Mouse (Mus musculus) A20 (cell line): ENCODE results near the gene Rad9b.
A peak's percentile ranks its signal among the peaks of the same experiment; 100 is the strongest.

Source experiments
- DNase-seq: peaks from one replicate; pipeline ENCODE4 v3.0.0-alpha.2; 2011; ENCODE audit warnings: low read depth, low spot score

Rad9b gene

DNA sequence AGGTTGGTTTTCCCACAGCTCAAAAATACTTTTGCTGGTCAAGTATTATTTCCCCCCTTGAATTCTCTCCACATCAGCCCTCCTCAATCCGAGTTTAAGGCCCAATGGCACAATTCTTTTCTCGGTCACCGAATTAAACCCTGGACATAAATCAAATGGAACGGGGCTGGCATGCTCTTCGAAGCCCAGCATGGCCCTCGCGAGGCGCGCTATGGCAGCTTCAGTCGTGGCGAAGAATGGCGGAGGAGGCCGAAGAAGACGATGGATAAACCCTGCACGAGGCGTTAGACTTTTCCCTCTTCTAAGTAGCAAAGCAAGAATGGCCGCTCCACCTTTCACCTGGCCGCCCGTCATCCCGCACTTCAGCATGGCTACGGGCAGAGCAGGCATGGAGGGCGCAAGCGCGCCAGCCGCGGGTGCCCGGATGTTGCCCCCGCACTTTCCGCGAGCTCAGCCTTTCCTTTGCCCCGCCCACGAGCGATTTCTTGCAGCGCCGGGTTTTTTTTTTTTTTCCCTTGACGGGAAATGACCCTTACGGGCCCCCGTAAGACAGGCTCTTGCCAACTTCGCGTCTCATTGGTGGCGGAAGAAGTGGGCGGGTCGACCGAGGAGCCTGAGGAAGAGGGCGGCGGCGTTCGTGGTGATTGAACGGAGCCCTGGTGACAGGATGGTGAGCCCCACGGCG, at the start of gene Rad9b, which contains the start of gene Vps29:
Gene Rad9b, minus strand, starts transcription at position 427 of the 685 bp plus-strand sequence.
Gene Vps29, plus strand, starts transcription at position 563 of the 685 bp plus-strand sequence.
- DNase-seq = peak; percentile 100

DNA sequence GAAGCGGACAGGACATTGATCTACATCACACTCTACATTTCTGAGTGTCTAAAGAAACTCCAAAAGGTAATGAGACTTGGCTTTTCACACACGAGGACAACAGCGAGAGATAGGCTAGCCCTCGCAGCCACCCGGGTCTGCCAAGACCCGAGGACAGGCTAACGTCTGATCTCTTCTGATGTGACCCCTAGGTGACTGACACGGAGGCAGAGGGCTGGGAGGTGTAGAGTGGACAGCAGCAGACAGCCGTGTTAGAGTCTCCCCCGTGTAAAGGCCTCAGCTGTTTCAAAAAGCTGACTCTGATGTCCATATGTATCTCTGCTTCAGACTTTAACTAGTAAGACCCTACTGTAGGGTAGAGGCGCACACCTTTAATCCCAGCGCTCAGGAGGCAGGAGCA, 49.3 kb upstream of the Rad9b start:
- no peak for DNase-seq

DNA sequence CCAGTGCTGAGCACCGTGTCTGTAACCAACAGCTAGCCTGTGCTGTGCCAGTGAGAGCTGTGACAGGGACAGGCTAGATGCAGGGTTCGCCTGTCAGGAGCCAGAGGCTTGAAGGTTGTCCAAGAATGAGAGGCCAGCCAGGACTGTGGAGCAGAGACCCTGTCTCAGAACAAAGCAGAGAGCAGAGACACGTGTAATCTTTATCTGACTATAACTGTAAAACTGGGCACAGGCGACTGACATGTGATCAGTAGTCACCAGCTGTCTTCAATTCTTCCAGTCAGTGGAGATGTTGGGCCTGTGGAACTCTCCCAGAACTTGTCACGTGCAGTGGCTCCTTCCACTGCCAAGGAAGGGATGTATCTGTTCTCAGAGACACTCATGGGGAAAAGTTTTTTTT, 48.7 kb upstream of the Rad9b start:
- DNase-seq = no peak

DNA sequence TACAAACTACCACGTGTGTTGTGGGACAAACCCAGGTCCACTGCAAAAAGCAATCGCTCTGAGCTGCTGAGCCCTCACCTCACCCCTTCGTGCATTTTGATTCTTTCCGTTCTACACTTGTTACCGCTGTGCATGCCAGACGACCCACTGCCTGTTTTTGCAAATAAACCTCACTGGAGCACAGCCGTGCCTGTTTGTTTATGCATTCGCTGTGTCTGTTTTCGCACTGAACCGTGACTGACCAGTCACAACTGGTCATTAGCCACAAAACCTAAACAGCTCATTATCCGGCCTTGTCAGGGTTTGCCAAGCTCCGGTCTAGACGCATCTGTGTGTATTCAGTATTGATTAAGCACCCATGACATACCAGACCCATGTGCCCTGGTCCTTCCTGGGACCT, 48.1 kb upstream of the Rad9b start:
- DNase-seq = no peak

DNA sequence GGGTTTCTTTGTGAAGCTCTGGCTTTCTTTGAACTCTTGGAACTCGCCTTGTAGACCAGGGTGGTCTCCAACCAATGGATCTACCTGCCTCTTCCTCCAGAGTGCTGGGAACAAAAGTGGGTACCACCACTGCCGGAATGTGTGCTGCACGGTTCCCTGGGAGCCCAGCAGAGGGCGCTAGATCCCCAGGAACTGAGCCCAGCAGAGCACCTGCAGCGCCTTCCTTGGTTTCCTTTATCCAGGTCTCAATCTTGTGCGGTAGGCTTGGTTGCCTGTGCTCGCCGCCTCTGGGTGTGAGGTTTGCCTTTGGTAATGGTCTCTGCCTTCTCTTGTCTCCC, 47.2 kb upstream of the Rad9b start:
- DNase-seq = peak; percentile 44

DNA sequence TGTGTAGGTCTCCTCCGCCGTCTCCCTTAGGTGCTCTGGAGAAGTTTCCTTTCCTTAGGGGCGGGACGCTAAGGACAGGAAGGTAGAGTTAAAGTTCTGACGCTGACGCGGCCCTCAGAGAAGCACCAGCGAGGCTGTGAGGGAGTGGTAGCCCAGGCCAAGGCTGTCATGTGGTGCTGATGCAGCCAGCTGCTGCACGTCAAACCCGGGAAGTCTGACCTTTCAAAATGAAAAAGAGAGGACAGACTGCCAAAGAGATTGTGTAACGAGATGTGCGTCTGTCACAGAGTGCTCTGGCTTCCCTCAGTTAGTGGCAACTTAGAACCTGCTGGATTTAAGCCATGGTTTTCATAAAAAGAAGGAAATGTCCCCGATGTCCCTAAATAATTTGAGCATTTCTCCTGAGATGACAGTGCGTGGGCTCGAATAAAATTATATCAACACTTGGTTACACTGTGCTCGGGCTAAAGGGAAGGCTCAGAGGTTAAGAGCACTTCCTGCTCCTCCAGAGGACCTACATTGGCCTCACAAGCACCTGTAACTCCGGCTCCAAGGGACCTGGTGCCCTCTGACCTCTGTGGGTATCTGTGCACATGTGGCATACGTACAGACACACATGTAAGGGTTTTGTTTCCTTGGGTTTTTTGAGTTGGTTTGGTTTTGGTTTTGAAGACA, 46.7 kb upstream of the Rad9b start:
- DNase-seq = no peak

DNA sequence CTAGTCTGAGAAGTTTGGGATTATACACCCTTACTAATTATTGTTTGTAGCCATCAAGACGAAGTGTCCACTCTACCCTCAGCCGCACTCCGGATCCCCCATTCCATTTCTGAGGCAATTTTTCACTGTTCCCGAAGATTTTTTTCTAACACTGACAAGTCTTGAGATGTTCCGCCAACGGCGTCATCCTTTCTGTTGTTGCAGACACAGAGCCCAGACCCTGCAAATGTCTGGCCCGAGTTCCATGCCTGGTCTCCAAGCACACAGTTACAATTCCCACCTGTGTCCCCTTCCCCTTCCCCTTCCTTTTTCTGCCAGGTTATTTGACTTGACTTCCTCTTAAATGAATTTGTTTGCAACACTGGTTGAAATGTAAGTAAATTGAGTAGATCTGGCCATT, 45.8 kb upstream of the Rad9b start:
- no peak for DNase-seq

DNA sequence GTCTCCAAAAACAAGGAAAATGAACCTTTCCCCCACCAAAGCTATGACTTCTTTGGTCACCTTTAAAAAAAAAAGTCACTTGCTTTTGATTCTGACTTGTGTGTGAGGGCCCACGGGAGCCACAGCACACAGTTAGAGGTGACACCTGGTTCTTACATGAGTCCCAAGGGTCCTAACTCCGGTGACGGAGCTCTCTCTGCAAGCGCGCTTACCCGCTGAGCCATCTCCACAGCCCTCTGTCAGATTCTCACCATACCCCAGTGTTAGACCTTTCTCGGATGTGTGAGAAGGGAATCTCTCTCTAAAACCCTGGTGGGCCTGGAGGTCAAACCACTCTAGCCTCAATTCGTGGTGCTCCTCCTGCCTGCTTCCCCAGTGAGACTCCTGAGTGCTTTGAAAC, 43.5 kb upstream of the Rad9b start:
- no peak for DNase-seq

DNA sequence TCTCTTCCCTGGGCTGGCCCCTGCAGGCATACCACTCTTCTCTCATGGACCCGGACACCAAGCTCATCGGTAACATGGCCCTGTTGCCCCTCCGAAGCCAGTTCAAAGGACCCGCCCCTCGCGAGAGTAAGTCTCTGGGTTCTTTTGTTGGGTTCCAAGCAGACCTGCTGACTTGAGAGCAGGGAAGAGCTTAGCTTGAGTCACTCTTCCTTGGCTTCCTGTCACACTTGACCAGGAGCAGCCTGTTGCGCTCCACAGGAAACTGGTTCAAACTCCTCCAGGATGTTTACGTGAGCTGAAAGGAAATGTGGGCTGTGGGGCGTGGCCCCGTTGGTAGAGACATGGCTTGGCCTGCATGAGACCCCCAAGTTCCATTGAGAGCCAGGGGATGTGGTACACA, 42.8 kb upstream of the Rad9b start:
- no peak for DNase-seq

DNA sequence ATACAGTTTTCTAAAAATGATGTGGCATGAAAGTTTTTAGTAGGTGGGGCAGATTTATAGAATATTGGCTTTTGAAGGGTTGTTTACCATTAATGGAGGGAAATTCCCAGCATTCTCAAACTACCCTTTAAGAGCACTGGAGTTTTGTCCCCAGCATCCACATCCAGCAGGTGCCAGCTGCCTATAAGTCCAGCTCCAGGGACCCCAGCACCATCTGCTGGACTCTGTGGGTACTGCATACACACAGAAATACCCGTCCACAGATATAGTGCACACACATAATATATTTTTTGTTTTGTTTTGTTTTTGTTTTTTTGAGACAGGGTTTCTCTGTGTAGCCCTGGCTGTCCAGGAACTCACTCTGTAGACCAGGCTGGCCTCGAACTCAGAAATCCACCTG, 39.9 kb upstream of the Rad9b start:
- peak; percentile 82 for DNase-seq

DNA sequence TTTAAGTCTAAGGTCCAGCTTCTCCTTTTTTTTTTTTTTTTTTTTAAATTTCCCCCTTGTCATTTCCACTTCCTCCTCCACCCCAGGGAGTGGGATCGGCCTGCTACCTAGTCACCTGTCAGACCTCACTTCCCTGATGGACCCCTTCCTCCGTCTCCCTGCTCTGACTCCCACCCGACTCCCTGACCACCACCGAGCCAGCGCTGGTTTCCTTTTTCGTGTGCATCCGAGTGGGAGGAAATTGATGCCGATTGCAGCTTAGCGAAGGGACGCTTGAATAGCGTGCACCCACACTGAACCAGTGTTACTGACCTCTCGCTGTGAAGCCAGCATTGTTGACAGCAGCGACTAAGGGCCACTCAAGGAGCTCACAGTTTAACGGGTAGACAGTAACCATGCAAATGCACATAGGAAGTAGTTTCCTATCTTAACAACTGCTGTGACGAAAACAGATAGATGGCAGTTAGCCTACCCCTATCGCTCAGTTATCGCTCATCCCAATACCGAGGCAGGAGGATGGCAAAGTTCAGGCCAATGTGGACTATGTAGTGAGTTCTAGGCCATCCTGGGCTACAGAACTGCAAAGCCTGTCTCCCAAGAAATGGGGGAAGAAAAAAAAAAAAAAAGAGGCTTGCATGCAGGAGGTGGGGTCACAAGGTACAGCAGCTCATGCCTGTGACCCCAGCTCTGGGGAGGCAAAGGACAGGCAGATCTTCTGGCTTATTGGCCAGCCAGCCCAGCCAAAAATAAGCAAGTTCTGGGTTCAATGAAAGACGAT, 38.4 kb upstream of the Rad9b start:
- peak; percentile 65 for DNase-seq

DNA sequence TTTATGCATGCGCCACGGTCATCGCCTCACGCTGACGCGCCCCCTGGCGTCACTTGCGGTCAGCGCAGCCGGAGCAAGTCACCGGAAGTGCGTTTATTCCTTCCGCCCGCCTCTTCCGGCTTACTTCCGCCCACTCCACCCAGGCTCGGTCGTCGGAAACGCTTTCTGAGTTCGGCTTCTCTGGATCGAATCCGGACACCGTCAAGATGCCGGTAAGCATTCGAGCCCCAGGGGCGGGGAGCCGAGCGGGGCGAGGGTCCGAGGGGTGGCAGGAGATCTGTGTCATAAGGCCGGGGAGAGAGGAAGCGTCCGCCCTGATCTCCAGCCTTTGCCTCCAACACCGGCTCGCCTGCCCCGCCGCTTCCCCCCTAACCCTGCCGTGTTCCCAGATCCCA, 37.8 kb upstream of the Rad9b start, which contains the start of gene Arpc3:
Gene Arpc3, plus strand, starts transcription at position 93 of the 395 bp plus-strand sequence.
- DNase-seq = peak; percentile 93

DNA sequence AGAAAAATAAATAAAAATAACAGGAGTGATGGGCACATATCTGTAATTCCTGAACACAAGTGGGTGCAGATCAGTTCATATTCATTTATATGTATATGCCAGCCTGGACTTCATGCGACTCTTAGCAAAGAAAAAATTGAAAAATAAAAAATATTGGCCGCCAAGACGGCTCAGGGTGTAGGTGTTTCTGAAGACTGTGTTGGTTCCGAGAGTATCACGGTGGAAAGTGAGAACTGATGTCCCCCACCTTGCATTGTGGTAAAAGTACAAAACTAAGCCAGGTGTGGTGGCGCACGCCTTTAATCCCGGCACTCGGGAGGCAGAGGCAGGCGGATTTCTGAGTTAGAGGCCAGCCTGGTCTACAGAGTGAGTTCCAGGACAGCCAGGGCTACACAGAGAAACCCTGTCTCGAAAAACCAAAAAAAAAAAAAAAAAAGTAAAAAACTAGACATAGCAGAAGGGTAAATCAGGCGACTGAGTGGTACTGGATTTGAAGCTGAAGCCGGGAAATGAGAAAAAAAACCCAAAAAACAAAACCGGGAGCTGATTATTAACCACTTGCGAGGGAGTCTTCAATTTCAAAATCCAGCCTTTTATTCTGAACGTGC, 37.2 kb upstream of the Rad9b start:
- DNase-seq = no peak

DNA sequence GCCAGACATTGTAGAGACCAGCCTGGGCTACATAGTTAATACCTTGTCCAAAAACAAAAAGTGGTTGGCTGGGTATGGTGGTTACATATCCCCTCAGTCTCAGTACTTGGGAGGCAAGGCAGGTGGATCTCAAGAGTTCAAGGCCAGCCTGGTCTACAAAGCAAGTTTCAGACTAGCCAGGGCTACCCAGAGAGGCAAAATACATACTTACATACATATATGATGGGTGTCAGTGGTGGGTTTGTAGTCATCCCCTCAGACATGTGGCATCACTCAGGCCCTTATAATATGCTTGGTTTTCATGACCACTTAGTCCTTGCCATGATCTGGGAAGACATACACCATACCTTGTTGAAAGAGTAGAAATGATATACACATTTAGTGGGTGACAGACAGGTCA, 36.6 kb upstream of the Rad9b start:
- DNase-seq = no peak

DNA sequence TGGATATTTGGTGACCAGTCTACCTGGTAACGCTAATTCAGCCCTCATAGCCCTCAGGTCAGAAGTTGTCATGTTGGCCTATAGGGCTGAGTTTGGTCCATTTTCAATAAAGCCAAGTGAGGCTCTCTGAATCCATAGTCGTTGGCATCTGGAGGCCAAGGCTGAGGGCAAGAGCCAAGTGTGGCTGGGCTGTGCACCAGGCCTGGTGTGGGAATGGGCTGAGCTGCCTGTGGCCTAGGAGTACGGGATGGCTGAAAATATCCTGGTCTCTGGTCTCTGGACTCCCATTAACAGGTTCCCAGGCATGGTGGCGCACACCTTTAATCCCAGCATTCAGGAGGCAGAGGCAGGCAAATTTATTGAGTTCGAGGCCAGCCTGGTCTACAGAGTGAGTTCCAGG, 36.0 kb upstream of the Rad9b start:
- no peak for DNase-seq

DNA sequence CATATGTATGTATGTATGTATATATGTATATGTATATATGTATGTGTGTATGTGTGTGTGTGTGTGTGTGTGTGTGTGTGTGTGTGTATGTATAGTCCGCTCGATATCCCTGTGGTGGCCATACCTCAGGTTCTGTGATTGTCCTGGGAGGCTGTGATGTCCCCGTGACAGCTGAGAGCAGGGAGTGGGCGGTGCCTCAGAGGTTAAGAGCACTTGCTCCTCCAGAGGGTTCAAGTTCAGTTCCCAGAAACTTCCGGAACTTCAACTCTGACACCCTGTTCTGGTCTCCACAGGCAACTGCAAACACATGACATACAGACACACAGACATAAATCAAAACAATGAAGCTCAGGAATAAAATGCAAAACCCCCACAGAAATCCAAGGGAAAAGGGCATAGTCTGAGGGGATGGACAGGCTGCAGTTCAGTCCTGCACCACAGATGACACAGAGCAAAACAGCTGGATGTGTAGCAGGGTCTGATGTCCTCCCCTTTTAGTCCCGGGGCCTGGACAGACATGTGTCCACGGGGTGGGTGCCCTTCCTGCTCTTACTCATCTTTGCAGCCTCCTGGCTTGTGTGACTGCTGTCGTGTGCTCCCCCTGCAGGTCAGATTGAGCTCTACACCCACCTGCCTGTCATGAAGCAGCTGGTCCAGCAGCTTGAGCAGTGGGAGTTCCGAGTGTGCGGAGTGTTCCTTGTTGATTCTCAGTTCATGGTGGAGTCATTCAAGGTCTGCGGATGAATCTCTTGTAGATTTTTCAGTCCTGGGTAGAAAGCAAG, 25.5 kb upstream of the Rad9b start:
- peak; percentile 71 for DNase-seq

DNA sequence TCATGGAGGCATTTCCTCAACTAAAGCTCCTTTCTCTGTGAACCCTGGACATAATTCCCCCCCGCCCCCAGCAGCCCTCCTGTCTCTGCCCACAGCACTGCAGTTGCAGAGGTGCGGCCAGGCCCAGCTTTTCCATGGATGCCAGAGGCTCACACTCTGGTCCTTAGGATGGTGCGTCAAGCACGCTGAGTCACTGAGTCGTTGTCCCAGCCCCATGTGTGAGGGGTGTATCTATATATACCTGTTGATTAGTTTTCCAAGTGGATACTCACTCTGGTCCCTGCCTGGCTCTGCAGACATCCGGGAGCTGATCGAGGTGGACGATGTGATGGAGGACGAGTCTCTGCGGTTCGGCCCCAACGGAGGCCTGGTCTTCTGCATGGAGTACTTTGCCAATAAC, 24.1 kb upstream of the Rad9b start:
- no peak for DNase-seq

DNA sequence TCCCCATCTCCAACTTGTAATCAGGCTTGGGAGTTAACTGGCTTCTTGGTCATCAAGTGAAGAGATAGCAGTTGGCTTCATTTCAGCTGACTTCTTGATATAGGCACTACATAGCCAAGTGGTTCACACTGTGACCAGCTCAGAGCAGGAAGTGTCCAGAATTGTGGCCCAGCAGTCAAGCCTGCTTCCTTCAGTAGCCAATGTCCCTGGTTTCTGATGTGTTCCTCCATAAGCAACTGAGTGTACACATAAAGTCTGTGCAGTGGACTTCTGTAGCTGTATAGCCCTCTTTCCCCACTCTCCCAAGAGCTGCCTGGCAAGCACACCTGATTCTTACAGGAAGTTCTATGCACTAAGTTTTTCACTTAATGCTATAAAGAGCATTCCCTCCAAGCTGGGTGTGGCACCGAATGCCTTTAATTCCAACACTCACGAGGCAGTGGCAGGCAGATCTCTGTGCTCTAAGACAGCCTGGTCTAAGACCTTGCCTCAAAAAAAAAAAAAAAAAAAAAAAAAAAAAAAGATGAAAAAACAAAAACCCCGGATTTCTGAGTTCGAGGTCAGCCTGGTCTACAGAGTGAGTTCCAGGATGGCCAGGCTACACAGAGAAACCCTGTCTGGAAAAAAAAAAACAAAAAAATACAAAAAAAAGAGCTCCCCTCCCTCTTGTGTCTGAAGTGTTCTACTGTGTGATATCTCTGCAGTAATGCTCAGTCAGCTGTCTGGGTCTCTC, 23.2 kb upstream of the Rad9b start:
- no peak for DNase-seq

DNA sequence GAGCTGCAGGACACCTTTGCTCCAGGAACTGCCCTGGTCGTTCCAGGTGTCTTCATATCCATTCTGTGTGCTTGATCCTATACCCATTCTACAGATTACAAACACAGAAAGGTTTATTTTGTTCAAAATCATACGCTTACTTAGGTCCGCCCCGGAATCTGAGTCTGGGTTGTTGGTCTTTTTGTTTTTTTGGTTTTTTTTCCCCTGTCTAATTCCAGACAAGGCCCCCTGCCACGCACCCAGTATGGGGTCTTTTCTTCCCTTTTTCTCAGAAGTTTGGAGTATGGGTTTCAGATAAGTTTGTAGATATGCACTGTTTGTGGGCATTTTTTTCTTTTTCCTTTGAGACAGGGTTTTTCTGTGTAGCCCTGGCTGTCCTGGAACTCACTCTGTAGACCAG, 18.8 kb upstream of the Rad9b start:
- DNase-seq = no peak

DNA sequence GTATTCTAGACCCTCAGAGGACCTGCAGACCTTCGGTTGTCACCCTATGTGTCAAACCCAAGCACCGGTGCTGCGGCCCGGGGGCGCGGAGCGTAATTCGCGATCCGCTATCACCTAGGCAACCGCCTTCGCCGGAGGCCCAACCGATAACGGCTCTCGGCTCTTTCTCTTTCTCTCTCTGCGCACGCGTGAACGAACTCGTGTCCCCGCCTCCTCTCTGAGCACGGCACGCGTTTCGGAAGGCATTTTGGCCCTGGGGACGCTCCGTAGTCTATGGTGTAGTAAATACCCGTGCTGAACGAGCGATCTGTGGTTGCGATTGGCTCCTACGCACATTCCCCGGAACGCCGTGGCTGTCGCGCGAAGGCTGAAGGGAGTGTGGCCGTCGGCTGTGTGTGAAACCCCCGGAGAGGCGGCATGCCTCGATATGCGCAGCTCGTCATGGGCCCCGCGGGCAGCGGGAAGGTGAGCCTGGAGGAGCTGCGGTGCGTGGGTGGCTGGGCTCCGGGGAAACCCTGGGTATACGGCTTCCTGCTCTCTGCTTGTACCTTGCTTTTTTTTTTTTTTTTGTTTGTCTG, 18.2 kb upstream of the Rad9b start, which contains the start of gene Fam216a:
Gene Fam216a, minus strand, starts transcription at position 173 of the 578 bp plus-strand sequence.
- peak; percentile 100 for DNase-seq
